In genomic region chr17:44148109-44148846, GRCm38 (mm10) we compare ENCODE assay signal across 20 mouse cellular contexts.
"Had no signal": no experiment of that assay in that cellular context is flagged by ENCODE, and none has a peak within 500 bp of the region (broad histone marks: within the 10 kb centered on the region; RNA-seq: fewer than 3 reads in every experiment).

No protein-coding gene starts in this region.

- DNase-seq: lung, adult 2 months; lung, postnatal 14 days; lung, postnatal 36 days; right cerebral cortex, postnatal 14 days; spleen, adult 18-20 months; thymus, adult 2 months; thymus, postnatal 14 days; thymus, postnatal 36 days had no signal

- H3K4me2 ChIP-seq: liver, embryonic 12.5 days; lung, embryonic 15.5 days; midbrain, embryonic 11.5 days; midbrain, embryonic 13.5 days; midbrain, embryonic 15.5 days; neural tube, embryonic 13.5 days; neural tube, embryonic 15.5 days had no signal

- H3K9me3 ChIP-seq: liver, embryonic 12.5 days; lung, embryonic 15.5 days; megakaryocyte, embryonic 14.5 days; midbrain, embryonic 13.5 days; midbrain, embryonic 15.5 days; neural tube, embryonic 13.5 days; neural tube, embryonic 15.5 days had no signal

- H3K4me3 ChIP-seq: liver, embryonic 12.5 days; lung, embryonic 15.5 days; megakaryocyte, embryonic 14.5 days; midbrain, embryonic 13.5 days; midbrain, embryonic 15.5 days; myocyte; neural tube, embryonic 13.5 days; neural tube, embryonic 15.5 days had no signal

- H3K27ac ChIP-seq: liver, embryonic 12.5 days; liver, embryonic 14.5 days; lung, embryonic 15.5 days; macrophage; midbrain, embryonic 13.5 days; midbrain, embryonic 15.5 days; neural tube, embryonic 13.5 days; neural tube, embryonic 15.5 days had no signal

- H3K36me3 ChIP-seq: liver, embryonic 12.5 days; lung, embryonic 15.5 days; midbrain, embryonic 13.5 days; midbrain, embryonic 15.5 days; neural tube, embryonic 13.5 days; neural tube, embryonic 15.5 days had no signal

- H3K9ac ChIP-seq: liver, embryonic 12.5 days; liver, embryonic 14.5 days; lung, embryonic 15.5 days; midbrain, embryonic 13.5 days; midbrain, embryonic 15.5 days; neural tube, embryonic 13.5 days; neural tube, embryonic 15.5 days had no signal

- H3K27me3 ChIP-seq: liver, embryonic 12.5 days; lung, embryonic 15.5 days; midbrain, embryonic 13.5 days; midbrain, embryonic 15.5 days; neural tube, embryonic 13.5 days; neural tube, embryonic 15.5 days had no signal

- ATAC-seq: liver, embryonic 12.5 days; lung, postnatal 0 days; midbrain, embryonic 13.5 days; midbrain, embryonic 15.5 days had no signal

- H3K4me1 ChIP-seq: liver, embryonic 12.5 days; megakaryocyte, embryonic 14.5 days; midbrain, embryonic 13.5 days; midbrain, embryonic 15.5 days; neural tube, embryonic 13.5 days had no signal
